Mouse (Mus musculus) neural tube, embryonic 12.5 days (tissue): Measurements from ENCODE around the gene Zcchc4. TPM values are rescaled to one million over a fixed set of nuclear protein-coding genes. Genes with fewer than 3 reads are reported as not detected.

Experiments
- ATAC-seq: fragments of 200-750 bp; cut with Nextera tagmentation; 2 replicates; pipeline ENCODE4 v1.8.0; 2017; ENCODE audit warnings: low read depth, mild to moderate bottlenecking, moderate TSS enrichment, moderate library complexity; ENCODE audit not compliant: low FRiP score
- H3K27ac ChIP-seq: fragments of 300-500 bp; sonication (generic); 2 replicates; pipeline ENCODE4 v1.5.1; 2016
- H3K27me3 ChIP-seq: fragments of 300-500 bp; sonication (generic); replicated peaks from 2 replicates; pipeline ENCODE4 v1.6.1; 2016; ENCODE audit warnings: mild to moderate bottlenecking
- H3K36me3 ChIP-seq: fragments of 300-500 bp; sonication (generic); 2 replicates; pipeline ENCODE4 v1.6.1; 2016; ENCODE audit warnings: mild to moderate bottlenecking
- H3K4me1 ChIP-seq: fragments of 300-500 bp; sonication (generic); 2 replicates; pipeline ENCODE4 v1.6.1; 2016
- H3K4me2 ChIP-seq: fragments of 300-500 bp; sonication (generic); replicated peaks from 2 replicates; pipeline ENCODE4 v1.6.1; 2016; ENCODE audit warnings: mild to moderate bottlenecking
- H3K4me3 ChIP-seq: fragments of 300-500 bp; sonication (generic); 2 replicates; pipeline ENCODE4 v1.5.1; 2016
- H3K9ac ChIP-seq: fragments of 300-500 bp; sonication (generic); 2 replicates; pipeline ENCODE4 v1.6.1; 2016; ENCODE audit warnings: mild to moderate bottlenecking
- H3K9me3 ChIP-seq: fragments of 300-500 bp; sonication (generic); 2 replicates; pipeline ENCODE4 v1.6.1; 2016; ENCODE audit warnings: mild to moderate bottlenecking
- WGBS: fragments of 180-500 bp; shearing (Covaris S2); methylation state at CpG from one replicate; pipeline ENCODE4 v1.1.7; 2016; 5-methylcytosine and 5-hydroxymethylcytosine counted together
- polyA plus RNA-seq: library from polyadenylated mRNA; unstranded; fragments of >200 nt; fragmentation: Nextera tagmentation; extraction: Ambion mirVana; gene quantifications from 2 replicates; pipeline ENCODE4 v1.2.1, GENCODE M21; 2016

Zcchc4 gene
- polyA plus RNA-seq, 1 experiment from 2014 or later, result 16.2 TPM

- no peak overlapping the region for H3K4me2 ChIP-seq
- H3K27me3 ChIP-seq, result no peaks in the 10 kb centered on the region
- no peaks in the 10 kb centered on the region for H3K9me3 ChIP-seq
- H3K4me3 ChIP-seq, result no peak overlapping the region
- 83% methylated on average over 4 of the region's 4 CpGs for WGBS
- H3K4me1 ChIP-seq, result no peaks in the 10 kb centered on the region
- H3K27ac ChIP-seq, result no peak overlapping the region
- H3K9ac ChIP-seq, result no peak overlapping the region
- peaks cover 15% of the 10 kb centered on the region for H3K36me3 ChIP-seq
- no peak; the same call in 1 of the 2 replicates for ATAC-seq
Observed at GRCm38 (mm10) chr5:52805801-52806200, 30.6 kb downstream of the Zcchc4 start.

- H3K4me3 ChIP-seq, result no peak overlapping the region
- H3K36me3 ChIP-seq, result peaks cover 15% of the 10 kb centered on the region
- no peaks in the 10 kb centered on the region for H3K27me3 ChIP-seq
- WGBS, result 93% methylated on average over 8 of the region's 8 CpGs
- no peak for ATAC-seq
- no peak overlapping the region for H3K9ac ChIP-seq
- H3K27ac ChIP-seq, result no peak overlapping the region
- H3K4me2 ChIP-seq, result no peak overlapping the region
- H3K9me3 ChIP-seq, result no peaks in the 10 kb centered on the region
- no peaks in the 10 kb centered on the region for H3K4me1 ChIP-seq
Observed at GRCm38 (mm10) chr5:52806349-52806748, 31.1 kb downstream of the Zcchc4 start.

GRCm38 (mm10) chr5:52807030-52807429 is 31.8 kb downstream of the Zcchc4 start:
- H3K4me1 ChIP-seq, result no peaks in the 10 kb centered on the region
- no peaks in the 10 kb centered on the region for H3K27me3 ChIP-seq
- H3K9ac ChIP-seq, result no peak overlapping the region
- H3K4me2 ChIP-seq, result no peak overlapping the region
- ATAC-seq, result no peak
- no peak overlapping the region for H3K4me3 ChIP-seq
- WGBS, result 91% methylated on average over 7 of the region's 7 CpGs
- no peak overlapping the region for H3K27ac ChIP-seq
- H3K9me3 ChIP-seq, result no peaks in the 10 kb centered on the region
- H3K36me3 ChIP-seq, result peaks cover 12% of the 10 kb centered on the region

GRCm38 (mm10) chr5:52810446-52810845 is 35.2 kb downstream of the Zcchc4 start:
- no peak overlapping the region for H3K9ac ChIP-seq
- H3K4me2 ChIP-seq, result no peak overlapping the region
- no peak for ATAC-seq
- 92% methylated on average over 6 of the region's 6 CpGs for WGBS
- H3K27ac ChIP-seq, result no peak overlapping the region
- H3K4me1 ChIP-seq, result no peaks in the 10 kb centered on the region
- H3K36me3 ChIP-seq, result peaks cover 4% of the 10 kb centered on the region; the same call in 1 of the 2 replicates
- H3K27me3 ChIP-seq, result no peaks in the 10 kb centered on the region
- H3K4me3 ChIP-seq, result no peak overlapping the region
- no peaks in the 10 kb centered on the region for H3K9me3 ChIP-seq

GRCm38 (mm10) chr5:52811056-52811455 is 35.8 kb downstream of the Zcchc4 start:
- 91% methylated on average over 14 of the region's 14 CpGs for WGBS
- Histone ChIP-seq H3K4me3 (no peak overlapping the region), H3K36me3 (peaks cover 4% of the 10 kb centered on the region; the same call in 1 of the 2 replicates), H3K4me1 (no peaks in the 10 kb centered on the region), H3K9ac (no peak overlapping the region), H3K4me2 (no peak overlapping the region), H3K27me3 (no peaks in the 10 kb centered on the region), H3K9me3 (no peaks in the 10 kb centered on the region), H3K27ac (no peak overlapping the region)
- no peak for ATAC-seq

- no peaks in the 10 kb centered on the region for H3K9me3 ChIP-seq
- WGBS, result 91% methylated on average over 10 of the region's 10 CpGs
- no peak overlapping the region for H3K9ac ChIP-seq
- peaks cover 4% of the 10 kb centered on the region for H3K36me3 ChIP-seq
- no peaks in the 10 kb centered on the region for H3K4me1 ChIP-seq
- no peak overlapping the region for H3K4me2 ChIP-seq
- no peak for ATAC-seq
- H3K27ac ChIP-seq, result no peak overlapping the region
- H3K27me3 ChIP-seq, result no peaks in the 10 kb centered on the region
- no peak overlapping the region for H3K4me3 ChIP-seq
Observed at GRCm38 (mm10) chr5:52812456-52812855, 37.2 kb downstream of the Zcchc4 start.

- 93% methylated on average over 7 of the region's 7 CpGs for WGBS
- H3K27me3 ChIP-seq, result no peaks in the 10 kb centered on the region
- no peak for ATAC-seq
Observed at GRCm38 (mm10) chr5:52813312-52813711, 38.1 kb downstream of the Zcchc4 start.

GRCm38 (mm10) chr5:52818676-52819075 is 43.5 kb downstream of the Zcchc4 start:
- 93% methylated on average over 7 of the region's 7 CpGs for WGBS
- H3K36me3 ChIP-seq, result peaks cover 14% of the 10 kb centered on the region
- no peak overlapping the region for H3K4me3 ChIP-seq
- H3K27me3 ChIP-seq, result no peaks in the 10 kb centered on the region
- H3K9ac ChIP-seq, result no peak overlapping the region
- no peaks in the 10 kb centered on the region for H3K9me3 ChIP-seq
- no peak overlapping the region for H3K4me2 ChIP-seq
- H3K27ac ChIP-seq, result no peak overlapping the region
- no peak for ATAC-seq
- no peaks in the 10 kb centered on the region for H3K4me1 ChIP-seq

More at GRCm38 (mm10) chr5:52813312-52813711, 38.1 kb downstream of the Zcchc4 start:
- Histone ChIP-seq H3K36me3 (peaks cover 4% of the 10 kb centered on the region; the same call in 1 of the 2 replicates), H3K4me1 (no peaks in the 10 kb centered on the region), H3K9me3 (no peaks in the 10 kb centered on the region), H3K4me2 (no peak overlapping the region), H3K27ac (no peak overlapping the region), H3K9ac (no peak overlapping the region), H3K4me3 (no peak overlapping the region)

- no peak overlapping the region for H3K27ac ChIP-seq
Observed at GRCm38 (mm10) chr5:52821691-52822090, 46.5 kb downstream of the Zcchc4 start.

GRCm38 (mm10) chr5:52827923-52828322 is 52.7 kb downstream of the Zcchc4 start:
- no peaks in the 10 kb centered on the region for H3K4me1 ChIP-seq
- H3K4me3 ChIP-seq, result no peak overlapping the region
- 89% methylated on average over 4 of the region's 4 CpGs for WGBS
- H3K36me3 ChIP-seq, result peaks cover 6% of the 10 kb centered on the region
- H3K27me3 ChIP-seq, result no peaks in the 10 kb centered on the region
- H3K27ac ChIP-seq, result no peak overlapping the region
- no peak for ATAC-seq
- no peak overlapping the region for H3K4me2 ChIP-seq
- no peaks in the 10 kb centered on the region for H3K9me3 ChIP-seq
- no peak overlapping the region for H3K9ac ChIP-seq

More at GRCm38 (mm10) chr5:52821691-52822090, 46.5 kb downstream of the Zcchc4 start:
- no peaks in the 10 kb centered on the region for H3K9me3 ChIP-seq
- no peak overlapping the region for H3K4me2 ChIP-seq
- no peak overlapping the region for H3K9ac ChIP-seq
- H3K4me1 ChIP-seq, result no peaks in the 10 kb centered on the region
- H3K27me3 ChIP-seq, result no peaks in the 10 kb centered on the region
- H3K36me3 ChIP-seq, result peaks cover 19% of the 10 kb centered on the region
- WGBS, result 46% methylated on average over 3 of the region's 3 CpGs
- no peak for ATAC-seq
- H3K4me3 ChIP-seq, result no peak overlapping the region

- Histone ChIP-seq H3K9me3 (no peaks in the 10 kb centered on the region), H3K27me3 (no peaks in the 10 kb centered on the region), H3K4me1 (peaks cover 11% of the 10 kb centered on the region; the same call in 1 of the 2 replicates), H3K4me3 (no peak overlapping the region), H3K27ac (no peak overlapping the region), H3K36me3 (peaks cover 9% of the 10 kb centered on the region), H3K4me2 (peak overlapping the region; percentile 71), H3K9ac (peak overlapping the region; percentile 38; the same call in 1 of the 2 replicates)
- no peak for ATAC-seq
Observed at GRCm38 (mm10) chr5:52833005-52833404, 57.8 kb downstream of the Zcchc4 start.

- H3K4me3 ChIP-seq, result peak within 1 kb of the TSS; percentile 68
- peaks cover 17% of the 10 kb centered on the region for H3K36me3 ChIP-seq
- no peaks in the 10 kb centered on the region for H3K27me3 ChIP-seq
- peaks cover 11% of the 10 kb centered on the region; the same call in 1 of the 2 replicates for H3K4me1 ChIP-seq
- peak; percentile 99 for ATAC-seq
- H3K27ac ChIP-seq, result peak within 1 kb of the TSS; percentile 67
- WGBS, result under 1% methylated on average over 50 of the region's 50 CpGs
- no peaks in the 10 kb centered on the region for H3K9me3 ChIP-seq
- H3K9ac ChIP-seq, result peak within 1 kb of the TSS; percentile 62
- peak within 1 kb of the TSS; percentile 71 for H3K4me2 ChIP-seq
Observed at GRCm38 (mm10) chr5:52833761-52834274, 58.6 kb downstream of the Zcchc4 start, which contains the start of gene Anapc4. Anapc4 (plus strand) TSS chr5:52834012.

GRCm38 (mm10) chr5:52834386-52834785 is 59.2 kb downstream of the Zcchc4 start:
- Histone ChIP-seq H3K27me3 (no peaks in the 10 kb centered on the region), H3K27ac (peak overlapping the region; percentile 67; the same call in 1 of the 2 replicates), H3K4me2 (peak overlapping the region; percentile 71), H3K9ac (peak overlapping the region; percentile 62), H3K9me3 (no peaks in the 10 kb centered on the region), H3K4me3 (peak overlapping the region; percentile 68), H3K36me3 (peaks cover 18% of the 10 kb centered on the region), H3K4me1 (peaks cover 11% of the 10 kb centered on the region; the same call in 1 of the 2 replicates)
- no peak for ATAC-seq
- 14% methylated on average over 8 of the region's 8 CpGs for WGBS
